Mouse (Mus musculus) liver, embryonic 11.5 days (tissue): ENCODE data around the gene Terf2ip. TPM values are rescaled to one million over a fixed set of nuclear protein-coding genes. Genes with fewer than 3 reads are reported as not detected.

ENCODE experiments used
- ATAC-seq: fragments of 200-750 bp; cut with Nextera tagmentation; replicated peaks from 2 replicates; pipeline ENCODE4 v1.8.0; 2017; ENCODE audit warnings: moderate number of reproducible peaks, mild to moderate bottlenecking, moderate TSS enrichment, moderate library complexity; ENCODE audit not compliant: low FRiP score
- DNase-seq: peaks from one replicate; pipeline ENCODE4 v3.0.0-alpha.2; 2017; ENCODE audit warnings: low spot score
- H3K27ac ChIP-seq: fragments of 300-500 bp; sonication (generic); 2 replicates; pipeline ENCODE4 v1.5.1; 2014; ENCODE audit warnings: mild to moderate bottlenecking, low read depth, low read length, control low read depth
- H3K27me3 ChIP-seq: fragments of 300-500 bp; sonication (generic); replicated peaks from 2 replicates; pipeline ENCODE4 v1.6.1; 2014; ENCODE audit warnings: low read length, mixed read lengths; ENCODE audit not compliant: control insufficient read depth, insufficient read depth
- H3K36me3 ChIP-seq: fragments of 300-500 bp; sonication (generic); 2 replicates; pipeline ENCODE4 v1.6.1; 2014; ENCODE audit warnings: mild to moderate bottlenecking, low read length, moderate library complexity, mixed read lengths; ENCODE audit not compliant: control insufficient read depth, insufficient read depth
- H3K4me1 ChIP-seq: fragments of 300-500 bp; sonication (generic); replicated peaks from 2 replicates; pipeline ENCODE4 v1.6.1; 2014; ENCODE audit warnings: low read length, mixed read lengths; ENCODE audit not compliant: control insufficient read depth, insufficient read depth
- H3K4me2 ChIP-seq: fragments of 300-500 bp; sonication (generic); 2 replicates; pipeline ENCODE4 v1.6.1; 2014; ENCODE audit warnings: mild to moderate bottlenecking, control low read depth, moderate library complexity
- H3K4me3 ChIP-seq: fragments of 300-500 bp; sonication (generic); 2 replicates; pipeline ENCODE4 v1.5.1; 2014; ENCODE audit warnings: low read depth, low read length, control low read depth
- H3K9ac ChIP-seq: fragments of 300-500 bp; sonication (generic); 2 replicates; pipeline ENCODE4 v1.6.1; 2014; ENCODE audit warnings: low read depth, low read length, control low read depth
- H3K9me3 ChIP-seq: fragments of 300-500 bp; sonication (generic); 2 replicates; pipeline ENCODE4 v1.6.1; 2016; ENCODE audit warnings: low read length, inconsistent platforms, mixed read lengths; ENCODE audit not compliant: control insufficient read depth
- WGBS: fragments of 180-500 bp; shearing (Covaris S2); extraction: QIAGEN DNeasy Blood & Tissue Kit; methylation state at CpG from one replicate; pipeline ENCODE4 v1.1.7; 2014; 5-methylcytosine and 5-hydroxymethylcytosine counted together
- polyA plus RNA-seq: library from polyadenylated mRNA; unstranded; fragments of >200 nt; fragmentation: Nextera tagmentation; extraction: Ambion mirVana; gene quantifications from 2 replicates; pipeline ENCODE4 v1.2.1, GENCODE M21; 2014

The Terf2ip gene
- polyA plus RNA-seq, 1 experiment from 2014 or later, result 15.2 TPM

DNA sequence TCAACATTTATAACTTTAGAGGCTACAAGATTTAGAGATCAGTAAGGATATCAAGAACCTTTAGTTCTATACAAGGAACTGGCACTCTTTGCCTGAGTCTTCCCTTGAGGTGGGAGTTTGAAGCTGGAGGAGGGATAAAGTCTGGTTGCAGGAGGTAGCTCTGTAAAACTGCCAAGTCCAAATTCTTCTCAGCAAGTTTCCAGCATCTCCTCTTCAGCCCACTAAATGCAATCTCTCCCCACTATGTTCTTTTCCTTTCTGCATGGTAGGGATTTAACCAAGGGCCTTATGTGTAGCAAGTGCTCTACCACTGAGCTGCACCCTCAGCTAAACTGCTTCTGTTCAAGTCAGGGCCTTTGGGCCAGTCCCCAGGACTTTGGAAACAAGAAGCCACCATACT is 43.3 kb downstream of the Terf2ip start:
- no peaks in the 10 kb centered on the region for H3K9me3 ChIP-seq
- H3K4me2 ChIP-seq, result no peak overlapping the region
- no peaks in the 10 kb centered on the region for H3K27me3 ChIP-seq
- DNase-seq (no peak), ATAC-seq (no peak)
- no peak overlapping the region for H3K27ac ChIP-seq
- H3K36me3 ChIP-seq, result no peaks in the 10 kb centered on the region
- no peak overlapping the region for H3K4me3 ChIP-seq
- H3K4me1 ChIP-seq, result no peaks in the 10 kb centered on the region
- H3K9ac ChIP-seq, result no peak overlapping the region

GRCm38 (mm10) chr8:112061372-112061771 is 50.2 kb downstream of the Terf2ip start:
- no peaks in the 10 kb centered on the region for H3K27me3 ChIP-seq
- H3K9ac ChIP-seq, result no peak overlapping the region
- no peak for DNase-seq
- 37% methylated on average over 4 of the region's 4 CpGs for WGBS
- H3K4me3 ChIP-seq, result no peak overlapping the region
- no peak overlapping the region for H3K4me2 ChIP-seq
- H3K36me3 ChIP-seq, result no peaks in the 10 kb centered on the region
- no peak overlapping the region for H3K27ac ChIP-seq
- ATAC-seq, result no peak; the same call in 1 of the 2 replicates
- no peaks in the 10 kb centered on the region for H3K4me1 ChIP-seq
- no peaks in the 10 kb centered on the region for H3K9me3 ChIP-seq

Other genes with a start within 250 kb of the Terf2ip start
- gene Cfdp1, start 157.1 kb upstream of the Terf2ip start, polyA plus RNA-seq, result 218 and 234 TPM in 2 replicates
- gene Tmem170, start 134.6 kb upstream of the Terf2ip start, polyA plus RNA-seq, result 8.0 and 8.4 TPM in 2 replicates
- gene Chst5, start 101.0 kb upstream of the Terf2ip start, polyA plus RNA-seq, result 0.35 and 0.41 TPM in 2 replicates
- 6.7 and 6.8 TPM in 2 replicates for gene Tmem231, start 77.5 kb upstream of the Terf2ip start, polyA plus RNA-seq
- 136 and 141 TPM in 2 replicates for gene Gabarapl2, start 70.7 kb upstream of the Terf2ip start, polyA plus RNA-seq
- 12.7 and 17.8 TPM in 2 replicates for gene Adat1, start 19.1 kb upstream of the Terf2ip start, polyA plus RNA-seq
- 261 and 283 TPM in 2 replicates for gene Kars, start 75 bp upstream of the Terf2ip start, polyA plus RNA-seq
- gene Gm6793, start 3.6 kb downstream of the Terf2ip start, polyA plus RNA-seq, result 1.0 and 1.1 TPM in 2 replicates